Mouse (Mus musculus) liver, adult (tissue): ENCODE data around the gene Abcb6.

Source experiments
- GATA4 ChIP-seq: IDR thresholded peaks from 2 replicates; pipeline ENCODE4 v1.6.1; 2014; ENCODE audit warnings: mild to moderate bottlenecking, low read length; ENCODE audit not compliant: insufficient replicate concordance

Abcb6 gene

DNA sequence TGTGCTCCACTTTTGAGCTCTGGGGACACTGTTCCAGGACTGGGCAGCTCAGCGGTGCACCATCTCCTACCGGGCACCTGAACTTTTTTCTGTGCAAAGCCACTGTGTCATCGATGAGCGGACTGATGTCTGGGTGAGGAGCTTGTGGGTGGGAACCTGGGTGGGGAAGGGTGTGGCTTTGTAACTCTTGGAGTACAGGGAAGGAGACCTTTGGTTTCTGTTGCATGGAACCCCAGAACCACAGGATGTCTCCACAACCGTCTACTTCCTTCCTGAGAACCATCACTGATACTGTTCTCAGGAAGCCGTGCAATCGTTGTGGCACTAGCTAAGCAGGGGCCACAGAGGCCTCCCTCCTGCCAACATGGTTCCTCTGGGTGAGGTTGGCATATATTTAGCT, 32.9 kb upstream of the Abcb6 start:
- no peak for TF ChIP-seq GATA4

DNA sequence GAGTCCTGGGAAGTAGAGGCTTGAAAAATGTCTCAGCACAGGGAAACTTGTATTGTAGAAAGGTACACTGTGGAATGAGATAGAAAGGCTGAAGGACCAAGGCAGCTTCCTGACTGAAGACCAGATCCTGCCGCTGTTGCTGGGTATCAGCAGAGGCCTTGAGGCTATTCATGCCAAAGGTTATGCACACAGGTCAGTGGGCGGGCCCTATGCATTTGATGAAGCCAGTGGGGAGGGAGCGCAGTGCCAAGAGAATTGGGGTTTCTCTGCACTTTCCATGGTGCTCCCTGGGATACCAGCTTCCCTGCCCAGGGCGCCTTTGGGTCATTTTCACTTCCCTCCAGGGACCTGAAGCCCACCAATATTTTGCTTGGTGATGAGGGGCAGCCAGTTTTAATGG, 32.4 kb upstream of the Abcb6 start:
- no peak for TF ChIP-seq GATA4

DNA sequence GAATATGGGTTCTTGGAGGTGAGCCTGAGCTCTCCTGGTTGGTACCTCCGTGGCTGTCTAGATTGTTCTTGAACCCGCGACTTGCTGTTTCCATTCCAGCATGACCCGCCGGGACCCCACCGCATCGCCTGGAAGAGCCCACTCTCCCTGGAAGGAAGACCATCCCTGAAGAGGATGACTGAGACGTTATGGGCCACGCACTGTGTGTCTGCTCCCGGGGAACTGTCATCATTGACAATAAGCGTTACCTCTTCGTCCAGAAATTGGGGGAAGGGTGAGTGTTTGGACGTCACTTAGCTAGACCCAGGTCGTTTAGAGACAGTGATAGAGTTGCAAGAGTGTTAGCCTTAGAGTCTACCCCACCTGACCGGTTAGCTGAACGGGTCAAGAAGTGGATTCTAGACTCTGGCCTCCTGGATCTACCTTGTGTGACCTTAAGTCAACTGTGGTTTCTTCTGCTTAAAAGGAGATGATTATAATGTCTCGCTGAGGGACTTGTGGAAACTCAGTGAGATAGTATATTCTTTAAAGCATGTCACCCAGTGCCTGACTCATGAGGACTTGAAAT, 31.0 kb upstream of the Abcb6 start:
- TF ChIP-seq GATA4 = no peak

DNA sequence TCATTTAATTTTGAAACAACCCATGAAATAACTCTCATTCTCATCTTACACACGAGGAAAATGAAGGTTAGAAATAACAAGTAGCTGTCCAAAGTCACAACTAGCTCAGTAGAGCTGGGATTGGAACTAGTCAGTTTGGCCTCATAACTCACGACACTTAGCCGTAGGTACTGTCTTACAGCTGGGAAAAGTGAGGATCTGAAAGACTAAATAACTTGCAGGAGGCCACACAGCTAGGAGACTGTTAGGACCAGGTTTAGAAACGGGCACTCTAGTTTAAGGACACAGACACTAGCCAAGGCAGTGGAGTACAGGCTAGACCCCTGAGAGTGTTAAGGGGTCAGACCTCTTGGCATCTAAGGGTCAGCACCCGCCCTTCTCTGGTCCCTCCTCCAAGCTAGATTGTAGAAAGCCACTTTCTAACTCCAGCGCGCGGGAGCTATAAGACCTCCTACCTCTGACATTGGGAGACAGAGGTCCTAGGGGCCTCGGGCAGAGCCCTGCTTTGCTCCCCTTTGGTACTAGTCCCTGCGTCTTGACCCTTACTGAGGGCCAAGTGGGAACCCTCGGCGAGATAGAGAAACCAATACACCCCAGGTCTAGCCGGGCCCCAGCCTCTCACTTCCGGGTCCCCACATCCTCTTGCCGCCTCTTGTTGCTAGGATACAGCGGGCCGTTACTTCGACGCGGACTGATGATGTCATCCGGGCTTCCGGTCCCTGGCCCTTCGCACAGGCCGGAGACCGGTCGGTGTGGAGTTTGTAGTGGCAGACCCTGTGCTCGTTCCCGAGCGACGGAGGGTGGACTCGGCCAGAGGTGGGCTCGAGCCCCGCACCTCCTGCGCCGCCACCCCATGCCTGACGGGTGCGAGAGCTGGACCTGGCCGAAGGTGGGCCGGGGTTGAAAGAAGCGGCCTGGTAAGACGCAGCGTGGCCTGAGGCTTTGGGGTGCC, 30.2 kb upstream of the Abcb6 start, which contains the start of the genes Glb1l and Stk16:
TSS of gene Glb1l (minus strand) at position 678 of the 952 bp plus-strand sequence.
TSS of gene Stk16 (plus strand) at position 703 of the 952 bp plus-strand sequence.
- TF ChIP-seq GATA4 = no peak; the same call in 1 of the 2 replicates

DNA sequence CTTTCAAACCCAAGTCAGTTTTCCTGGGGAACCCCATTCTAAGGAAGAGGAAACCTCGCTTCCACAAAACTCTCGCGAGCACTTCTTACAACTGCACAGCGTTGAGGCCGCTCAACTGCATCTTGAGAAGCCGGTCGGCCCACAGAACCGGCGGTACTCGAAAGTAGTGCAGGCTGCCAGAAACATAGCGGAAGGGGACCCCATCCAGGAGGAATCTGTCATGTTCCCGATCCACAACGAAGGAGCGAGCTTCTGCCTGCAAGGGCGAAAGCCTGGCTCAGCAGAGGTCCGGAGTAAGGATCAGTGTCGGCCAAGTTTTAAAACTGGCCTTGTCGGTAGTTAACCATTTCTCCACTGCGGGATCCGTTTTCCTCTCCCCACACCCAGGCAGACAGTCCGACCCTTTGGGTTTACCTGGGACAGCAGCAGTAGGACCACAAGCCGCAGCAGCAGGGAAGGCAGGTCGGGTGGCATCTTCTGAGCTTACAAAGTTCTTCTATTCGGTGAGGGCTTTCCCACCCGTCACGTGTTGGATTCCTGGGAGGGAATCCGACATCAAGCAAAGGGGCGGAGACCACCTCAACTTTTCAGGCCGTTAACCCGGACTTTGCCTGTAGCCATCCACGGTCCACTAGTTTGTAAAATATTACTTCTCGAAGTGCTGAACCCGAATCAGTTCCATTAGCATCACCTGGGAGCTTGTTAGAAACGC, 28.9 kb upstream of the Abcb6 start:
- no peak for TF ChIP-seq GATA4

DNA sequence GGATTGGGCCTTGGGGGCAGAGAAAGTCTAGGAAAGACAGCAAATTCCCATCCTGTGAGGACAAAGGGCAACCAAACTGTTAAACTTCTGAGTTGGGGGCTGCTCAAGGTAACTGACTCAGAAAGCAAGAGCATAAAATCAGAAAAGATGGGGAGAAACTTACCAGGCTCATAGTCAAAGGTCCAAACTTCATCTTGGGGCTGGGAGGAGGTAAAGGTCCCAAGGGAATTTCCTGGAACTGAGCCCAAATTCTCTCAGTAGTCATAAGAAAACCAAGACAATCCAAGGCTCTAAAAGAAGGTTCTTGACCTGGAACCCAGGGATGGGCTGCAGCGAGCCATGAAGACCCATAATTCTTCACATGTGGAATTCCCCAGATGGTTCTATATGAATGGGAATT, 21.0 kb upstream of the Abcb6 start:
- TF ChIP-seq GATA4 = no peak

DNA sequence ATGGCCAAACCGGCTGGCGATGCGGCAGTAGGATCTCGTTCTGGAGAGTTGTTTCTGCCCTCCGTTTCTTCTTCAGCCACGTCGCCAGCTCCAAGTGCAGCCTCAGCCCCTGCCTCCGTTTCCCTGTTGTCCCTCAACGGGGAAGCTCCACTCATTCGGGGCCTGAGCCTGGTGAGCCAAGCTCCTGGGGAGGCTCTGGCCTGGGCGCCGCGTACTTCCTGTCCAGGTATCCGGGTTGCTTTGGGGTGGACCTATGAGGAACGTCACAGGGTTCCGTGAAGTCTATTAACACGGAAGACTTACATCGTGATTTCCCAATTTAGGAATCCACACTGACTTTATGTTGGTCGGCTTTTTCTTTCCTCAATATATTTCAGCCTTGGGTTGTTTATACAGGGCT, 12.3 kb upstream of the Abcb6 start:
- TF ChIP-seq GATA4 = no peak

DNA sequence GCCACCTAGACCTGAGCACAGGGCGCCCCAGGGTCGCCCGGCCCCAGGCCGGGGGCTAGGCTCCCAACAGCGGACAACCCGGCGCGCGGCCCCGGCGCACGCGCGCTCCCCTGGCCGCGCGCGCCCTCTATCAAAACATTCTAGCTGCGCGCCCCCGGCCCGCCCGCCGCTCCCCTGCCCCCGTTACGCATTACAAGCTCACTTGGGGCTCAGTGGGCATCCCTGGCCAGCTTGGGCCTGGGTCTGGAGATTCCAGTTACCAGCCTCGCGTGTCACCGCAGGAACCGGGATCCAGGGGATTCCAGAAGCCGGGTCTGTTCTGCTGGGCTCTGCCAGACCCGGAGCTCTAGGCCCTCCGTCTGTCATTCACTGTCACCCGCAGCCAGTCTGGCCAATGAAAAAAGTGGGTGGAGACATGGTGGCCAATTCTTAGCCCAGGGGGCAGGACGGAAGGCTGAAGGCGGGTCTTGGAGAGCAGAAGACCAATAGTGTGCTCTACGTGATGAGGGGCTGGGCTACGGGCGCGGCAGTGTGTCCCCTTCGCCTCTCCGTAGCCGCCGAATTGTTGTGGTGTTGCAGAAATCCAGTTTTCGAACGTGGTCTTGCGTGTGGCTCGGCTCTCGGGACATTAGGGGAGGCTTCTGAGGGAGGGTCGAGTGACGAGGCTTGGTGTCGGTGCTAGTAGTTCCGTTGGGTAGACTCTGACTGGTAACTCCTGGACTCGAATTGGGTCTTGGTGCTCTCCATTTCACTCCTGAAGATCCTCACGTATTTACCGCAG, 11.6 kb upstream of the Abcb6 start, which contains the start of the genes Ankzf1 and Atg9a:
TSS of gene Ankzf1 (plus strand) at position 530 of the 781 bp plus-strand sequence.
TSS of gene Atg9a (minus strand) at position 575 of the 781 bp plus-strand sequence.
- TF ChIP-seq GATA4 = no peak; the same call in 1 of the 2 replicates

DNA sequence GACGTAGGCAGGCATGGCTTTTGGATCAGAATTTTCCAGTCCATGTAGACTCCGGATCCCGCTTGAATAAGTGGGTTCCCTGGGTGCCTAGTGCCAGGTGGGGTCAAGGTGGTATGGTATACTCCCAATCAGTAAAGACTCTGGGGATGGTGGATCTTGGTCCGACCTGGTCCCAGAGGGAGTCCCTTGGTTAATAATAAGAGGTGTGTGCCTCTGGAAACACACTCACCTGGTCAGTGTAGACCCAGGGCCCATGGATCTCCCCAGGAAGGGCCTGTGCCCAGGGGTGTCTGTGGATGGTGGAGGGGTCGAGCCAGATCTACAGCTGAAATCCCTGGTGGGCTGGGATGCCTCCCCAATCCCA, 11.0 kb upstream of the Abcb6 start:
- no peak for TF ChIP-seq GATA4

DNA sequence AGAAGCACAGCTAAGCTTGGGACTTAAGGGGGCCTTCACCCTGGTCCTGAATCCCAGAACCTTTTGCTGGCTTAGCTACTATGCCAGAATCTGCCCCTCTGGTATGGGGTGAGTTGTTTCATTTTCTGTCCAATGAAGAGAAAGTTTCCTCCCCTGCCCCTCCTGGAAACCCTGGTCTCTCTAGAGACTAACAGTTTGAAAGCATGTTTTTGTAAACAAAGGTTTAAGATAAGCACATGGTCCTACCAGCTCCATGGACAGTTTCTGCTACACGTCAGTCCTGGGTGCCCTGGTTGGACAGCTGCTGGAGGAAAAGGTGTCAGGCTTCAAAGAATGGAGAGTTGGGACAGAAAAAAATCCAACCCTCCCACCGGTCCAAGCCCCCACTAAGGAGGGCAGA, 10.4 kb upstream of the Abcb6 start:
- TF ChIP-seq GATA4 = no peak

DNA sequence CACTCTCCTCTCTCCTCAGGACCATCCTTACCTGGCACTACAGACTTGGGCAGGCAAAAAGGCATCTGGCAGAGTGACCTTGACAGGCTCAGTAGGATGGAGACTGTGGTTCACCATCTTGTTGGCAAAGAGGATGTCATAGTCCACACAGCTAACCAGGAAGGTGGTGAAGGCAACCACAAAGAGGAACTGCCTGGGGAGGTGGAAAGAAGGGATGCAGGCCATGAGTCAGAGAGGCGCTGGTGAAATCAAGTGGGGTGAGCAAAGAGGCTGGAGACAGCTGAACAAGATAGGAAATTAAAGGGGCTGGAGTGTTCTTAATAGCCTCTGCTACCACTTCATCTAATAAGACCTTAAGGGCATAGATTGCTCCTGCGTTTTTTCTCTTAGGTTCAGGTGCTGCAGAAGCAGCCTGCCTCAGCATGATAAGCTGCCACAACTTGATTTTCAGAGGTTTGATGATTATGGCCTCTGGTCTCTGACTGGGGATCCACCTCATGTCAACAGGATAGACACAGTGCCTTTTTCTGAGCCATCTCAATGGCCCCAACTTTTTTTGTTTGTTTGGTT, 7.8 kb upstream of the Abcb6 start:
- TF ChIP-seq GATA4 = no peak

DNA sequence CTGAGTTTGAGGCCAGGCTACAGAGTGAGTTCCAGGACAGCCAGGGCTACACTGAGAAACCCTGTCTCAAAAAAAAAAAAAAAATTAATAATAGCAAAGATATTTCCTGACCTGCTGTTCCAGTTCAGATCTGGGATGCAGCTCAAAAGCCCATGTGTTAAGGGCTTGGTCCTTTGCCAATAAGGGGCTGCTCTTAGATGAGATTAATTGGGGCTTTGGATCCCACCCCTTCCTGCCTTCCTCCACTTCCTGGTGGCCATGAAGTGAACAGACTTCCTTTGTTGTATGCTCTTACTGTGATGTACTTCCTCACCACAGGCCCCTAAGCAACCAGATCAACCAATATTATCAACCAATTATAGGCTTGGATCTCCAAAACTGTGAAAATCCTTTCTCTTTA, 6.9 kb upstream of the Abcb6 start:
- TF ChIP-seq GATA4 = no peak

DNA sequence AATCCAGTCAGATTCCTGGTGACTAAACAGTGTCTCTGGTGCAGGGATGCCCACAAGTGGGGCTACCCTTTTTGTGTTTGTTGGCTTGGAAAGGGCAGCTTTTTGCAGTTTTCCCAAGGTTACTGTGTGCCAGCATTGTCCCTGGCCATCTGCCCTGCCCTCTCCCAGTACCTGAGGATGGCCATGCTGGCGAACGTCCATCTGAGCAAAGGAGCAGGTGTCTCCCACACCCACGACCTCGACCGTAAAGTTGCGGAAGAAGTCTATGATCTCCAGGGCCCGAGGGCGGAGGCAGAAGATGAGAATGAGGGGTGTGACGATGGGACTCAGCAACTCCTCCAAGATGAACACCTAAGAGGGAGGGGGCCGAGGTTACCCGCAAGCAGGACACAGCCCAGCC, 5.3 kb upstream of the Abcb6 start:
- no peak for TF ChIP-seq GATA4

DNA sequence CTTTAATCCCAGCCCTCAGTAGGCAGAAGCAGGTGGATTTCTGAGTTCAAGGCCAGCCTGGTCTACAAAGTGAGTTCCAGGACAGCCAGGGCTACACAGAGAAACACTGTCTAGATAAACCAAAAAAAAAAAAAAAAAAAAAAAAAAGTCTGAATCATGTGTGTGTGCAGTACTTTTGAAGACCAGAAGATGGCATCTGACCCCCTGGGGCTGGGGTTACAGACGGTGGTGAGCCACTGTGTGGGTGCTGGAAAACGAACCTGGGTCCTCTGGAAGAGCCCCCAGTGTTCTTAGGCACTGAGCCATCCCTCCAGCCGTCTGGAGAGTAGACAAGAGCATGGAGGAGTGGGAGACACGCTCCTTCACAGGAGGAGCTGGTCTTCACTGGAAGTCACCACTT, 2.0 kb upstream of the Abcb6 start:
- TF ChIP-seq GATA4 = no peak
